Mouse (Mus musculus): ENCODE measurements around the gene Il16.

Gene Il16

GRCm38 (mm10) chr7:83678506-83678905, 67.0 kb downstream of the Il16 start:
- DNase-seq = no peak

GRCm38 (mm10) chr7:83677296-83677695, 68.2 kb downstream of the Il16 start:
- DNase-seq = no peak

GRCm38 (mm10) chr7:83675545-83676254, 69.8 kb downstream of the Il16 start:
- DNase-seq = peak; percentile 36

- DNase-seq = no peak
These were observed 74.0 kb downstream of the Il16 start for GRCm38 (mm10) chr7:83671573-83671972.

GRCm38 (mm10) chr7:83668724-83669123, 76.8 kb downstream of the Il16 start:
- DNase-seq = peak; percentile 74

- no peak for DNase-seq
These were observed 77.4 kb downstream of the Il16 start for GRCm38 (mm10) chr7:83667936-83668645.

GRCm38 (mm10) chr7:83666087-83666595, 79.4 kb downstream of the Il16 start:
- DNase-seq = peak; percentile 31

GRCm38 (mm10) chr7:83662711-83663375, 82.7 kb downstream of the Il16 start:
- peak; percentile 38 for DNase-seq

GRCm38 (mm10) chr7:83661763-83662162, 83.8 kb downstream of the Il16 start:
- DNase-seq = no peak

GRCm38 (mm10) chr7:83661031-83661430, 84.5 kb downstream of the Il16 start:
- no peak for DNase-seq

GRCm38 (mm10) chr7:83660273-83660691, 85.2 kb downstream of the Il16 start:
- no peak for DNase-seq

- peak; percentile 78 for DNase-seq
These were observed 86.1 kb downstream of the Il16 start for GRCm38 (mm10) chr7:83659159-83660065.

- DNase-seq = no peak
These were observed 86.8 kb downstream of the Il16 start for GRCm38 (mm10) chr7:83658716-83659115.

- DNase-seq = peak; percentile 64
These were observed 90.4 kb downstream of the Il16 start for GRCm38 (mm10) chr7:83654938-83655630.

GRCm38 (mm10) chr7:83654196-83654595, 91.3 kb downstream of the Il16 start:
- no peak for DNase-seq

GRCm38 (mm10) chr7:83653605-83654051, 91.9 kb downstream of the Il16 start:
- no peak for DNase-seq

- DNase-seq = no peak
These were observed 93.0 kb downstream of the Il16 start for GRCm38 (mm10) chr7:83652498-83652897.

GRCm38 (mm10) chr7:83650638-83651037, 94.9 kb downstream of the Il16 start:
- no peak for DNase-seq

GRCm38 (mm10) chr7:83648807-83649206, 96.7 kb downstream of the Il16 start:
- no peak for DNase-seq

GRCm38 (mm10) chr7:83645476-83645875, 100.0 kb downstream of the Il16 start:
- DNase-seq = no peak

- no peak for DNase-seq
These were observed 100.8 kb downstream of the Il16 start for GRCm38 (mm10) chr7:83644761-83645160.

GRCm38 (mm10) chr7:83643581-83643980, 101.9 kb downstream of the Il16 start:
- no peak for DNase-seq
